Mouse (Mus musculus): ENCODE measurements around the gene Csad.

GRCm38 (mm10) chr15:102240607-102241006, 36.1 kb upstream of the Csad start:
- no peak for TF ChIP-seq TAL1 (IDR thresholded peaks at IDR 0.05; ENCODE audit: low read length)
- no peak for TF ChIP-seq GATA1 (IDR thresholded peaks at IDR 0.05; ENCODE audit: low read length)
